Mouse (Mus musculus) myocyte (in vitro differentiated cells): ENCODE data around the gene Gm10282.

ENCODE experiments used
- CEBPB ChIP-seq: IDR thresholded peaks from 2 replicates; pipeline ENCODE4 v1.6.1; 2011; ENCODE audit warnings: mild to moderate bottlenecking, moderate library complexity; ENCODE audit not compliant: poor library complexity, insufficient read depth, severe bottlenecking
- E2F4 ChIP-seq: IDR thresholded peaks from one replicate; pipeline ENCODE4 v1.6.1; 2011; ENCODE audit warnings: mild to moderate bottlenecking, control low read depth, moderate library complexity; ENCODE audit not compliant: insufficient read depth
- MAX ChIP-seq: IDR thresholded peaks from one replicate; pipeline ENCODE4 v1.6.1; 2011; ENCODE audit warnings: low read depth, mild to moderate bottlenecking, control low read depth
- MYOD1 ChIP-seq, 3 experiments: IDR thresholded peaks; one replicate each; pipeline ENCODE4 v1.6.1; 2011; ENCODE audit warnings: control low read depth in 2 of 3, low read depth in 2 of 3, mild to moderate bottlenecking in 2 of 3, moderate library complexity in 1 of 3; ENCODE audit not compliant: insufficient read length in 2 of 3, control insufficient read depth in 1 of 3
- MYOG ChIP-seq, 3 experiments: IDR thresholded peaks; one replicate each; pipeline ENCODE4 v1.6.1; 2011; ENCODE audit warnings: control low read depth in 2 of 3, low read depth in 2 of 3, mild to moderate bottlenecking in 2 of 3; ENCODE audit not compliant: insufficient read length in 2 of 3, control insufficient read depth in 1 of 3, insufficient read depth in 1 of 3
- POLR2A ChIP-seq: IDR thresholded peaks from one replicate; pipeline ENCODE4 v1.6.1; 2011; ENCODE audit warnings: low read depth, mild to moderate bottlenecking, control low read depth, moderate library complexity; ENCODE audit not compliant: insufficient read length
- POLR2AphosphoS2 ChIP-seq: IDR thresholded peaks from one replicate; pipeline ENCODE4 v1.6.1; 2011; ENCODE audit warnings: low read depth, control low read depth; ENCODE audit not compliant: insufficient read length
- REST ChIP-seq: IDR thresholded peaks from one replicate; pipeline ENCODE4 v1.6.1; 2011; ENCODE audit warnings: mild to moderate bottlenecking, control low read depth, moderate library complexity; ENCODE audit not compliant: insufficient read depth, insufficient read length
- SRF ChIP-seq: IDR thresholded peaks from one replicate; pipeline ENCODE4 v1.6.1; 2011; ENCODE audit warnings: low read depth; ENCODE audit not compliant: control insufficient read depth, insufficient read length
- TCF12 ChIP-seq: IDR thresholded peaks from one replicate; pipeline ENCODE4 v1.6.1; 2011; ENCODE audit warnings: mild to moderate bottlenecking, control low read depth; ENCODE audit not compliant: poor library complexity, insufficient read depth, severe bottlenecking
- TCF3 ChIP-seq: IDR thresholded peaks from one replicate; pipeline ENCODE4 v1.6.1; 2011; ENCODE audit warnings: low read depth, control low read depth; ENCODE audit not compliant: insufficient read length
- USF1 ChIP-seq: IDR thresholded peaks from one replicate; pipeline ENCODE4 v1.6.1; 2011; ENCODE audit warnings: low read depth, mild to moderate bottlenecking, control low read depth, moderate library complexity

DNA sequence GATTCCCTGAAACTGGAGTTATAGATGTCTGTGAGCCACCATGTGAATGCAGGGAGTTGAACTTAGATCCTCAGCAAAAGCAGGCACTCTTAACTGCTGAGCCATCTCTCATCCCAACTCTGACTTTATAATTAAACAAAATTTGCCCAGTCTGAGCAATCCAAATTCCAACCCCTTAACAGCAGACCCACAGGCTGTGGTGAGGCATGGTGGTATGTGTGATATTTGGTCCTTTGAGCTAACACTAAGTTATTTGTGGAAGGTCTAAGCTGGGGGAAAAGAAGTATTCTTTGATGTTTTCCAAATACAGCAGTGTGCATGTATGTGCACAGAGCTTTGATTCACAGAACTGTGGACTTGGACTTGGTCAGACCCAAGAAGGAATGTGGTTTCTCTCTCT is 16.0 kb downstream of the Gm10282 start:
- TF ChIP-seq MYOG (IDR thresholded peaks at IDR 0.05; ENCODE audit: control insufficient read depth in 1 of 3, insufficient read depth in 1 of 3, insufficient read length in 2 of 3, low read depth in 2 of 3) (no peak), POLR2A (no peak), MAX (no peak), USF1 (no peak), MYOD1 (IDR thresholded peaks at IDR 0.05; ENCODE audit: control insufficient read depth in 1 of 3, insufficient read length in 2 of 3, low read depth in 2 of 3) (no peak), REST (no peak), TCF12 (no peak), POLR2AphosphoS2 (no peak), E2F4 (no peak), CEBPB (no peak), SRF (no peak), TCF3 (no peak)
